Mouse (Mus musculus): Measurements from ENCODE around the gene Lamc1. TPM values are rescaled to one million over a fixed set of nuclear protein-coding genes. Genes with fewer than 3 reads are reported as not detected.

Gene Lamc1
- polyA plus RNA-seq (2015; fragmentation: Nextera tagmentation; extraction: Ambion mirVana): 14.4 and 18.5 TPM in 2 replicates

DNA sequence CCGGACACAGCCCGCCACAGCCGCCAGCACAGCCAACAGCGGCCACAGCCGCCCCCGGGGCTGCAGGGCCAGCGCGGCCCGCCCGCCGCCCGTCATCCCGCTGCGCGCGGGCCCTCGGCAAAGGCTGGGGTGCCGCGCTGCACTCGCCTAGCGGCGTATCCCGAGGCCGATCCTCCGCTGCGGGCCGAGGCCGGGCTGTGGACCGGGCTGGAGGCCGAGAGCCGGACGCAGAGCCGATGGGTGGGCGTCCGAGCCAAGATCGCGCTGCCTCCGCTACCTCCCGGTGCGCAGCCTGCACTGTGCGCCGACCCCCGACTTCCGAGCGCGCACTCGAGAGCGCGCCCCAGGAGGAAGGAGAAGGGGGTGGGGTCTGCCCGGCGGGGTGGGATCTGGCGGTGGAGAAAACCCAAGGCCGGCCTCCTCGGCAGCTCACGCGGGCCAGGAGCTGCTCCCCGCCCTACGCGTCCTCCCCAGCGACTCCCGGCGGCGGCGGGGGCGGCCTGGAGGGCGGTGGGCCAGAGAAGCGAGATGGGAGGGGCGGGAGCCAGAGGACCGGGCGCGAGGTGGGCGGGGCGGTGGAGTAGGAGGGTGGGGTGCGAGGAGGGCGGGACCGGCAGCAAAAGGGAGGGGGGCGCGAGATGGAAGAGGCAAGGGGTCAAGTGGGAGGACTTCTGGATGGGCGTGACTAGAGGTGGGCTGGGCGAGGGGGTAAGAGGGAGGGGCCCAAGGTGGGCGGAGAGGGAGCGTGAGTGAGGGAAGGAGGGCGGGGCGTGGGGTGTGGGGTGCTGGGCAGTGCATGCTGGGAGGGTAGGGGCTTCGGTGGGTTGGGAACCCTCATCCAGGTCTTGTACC is at the start of gene Lamc1:
Lamc1 (minus strand) TSS at position 343 of the 852 bp plus-strand sequence.
- Histone ChIP-seq H3K9ac (replicated peaks; ENCODE audit: low read depth, low read length) (peak within 1 kb of the TSS; percentile 91), H3K4me1 (replicated peaks; ENCODE audit: control insufficient read depth, insufficient read depth, low read length) (peaks cover 26% of the 10 kb centered on the region), H3K4me3 (replicated peaks; ENCODE audit: low read length) (peak within 1 kb of the TSS; percentile 89), H3K4me2 (ENCODE audit: low read length) (peak within 1 kb of the TSS; percentile 98), H3K27me3 (replicated peaks; ENCODE audit: control insufficient read depth, insufficient read depth, low read length) (no peaks in the 10 kb centered on the region), H3K9me3 (ENCODE audit: control insufficient read depth, low read length) (no peaks in the 10 kb centered on the region), H3K27ac (ENCODE audit: low read length) (peak within 1 kb of the TSS; percentile 84), H3K36me3 (ENCODE audit: control insufficient read depth, insufficient read depth) (no peaks in the 10 kb centered on the region)
- ATAC-seq: peak; percentile 95
- WGBS: under 1% methylated on average over 66 of the region's 85 CpGs

DNA sequence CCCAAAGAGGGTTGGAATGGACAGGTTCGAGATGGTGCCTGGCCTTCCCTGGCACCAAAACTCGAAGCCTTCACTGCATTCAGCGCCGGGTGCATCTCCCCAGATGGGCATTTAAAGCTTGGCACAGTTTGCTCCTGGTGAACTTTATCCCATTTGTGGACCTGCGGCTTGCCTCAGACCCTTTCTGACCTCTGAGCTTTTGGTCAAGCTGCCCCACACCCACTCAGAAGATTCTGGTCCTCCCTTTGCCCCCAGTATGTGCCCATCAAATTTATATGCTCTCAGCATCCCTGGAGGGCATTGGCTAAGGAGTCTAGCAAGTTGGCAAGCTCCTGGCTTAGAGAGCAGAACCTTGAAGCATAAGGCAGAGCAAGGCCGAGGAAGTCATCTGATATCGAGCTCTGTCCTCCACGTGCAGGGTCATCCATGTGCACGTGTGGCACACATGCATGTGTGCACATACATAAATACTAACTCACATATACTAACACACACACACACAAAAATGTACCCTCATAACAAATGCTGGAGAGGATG is 48.2 kb upstream of the Lamc1 start:
- Histone ChIP-seq H3K4me1 (replicated peaks; ENCODE audit: control insufficient read depth, insufficient read depth, low read length) (no peaks in the 10 kb centered on the region), H3K27ac (ENCODE audit: low read length) (no peak overlapping the region), H3K4me2 (ENCODE audit: low read length) (no peak overlapping the region), H3K27me3 (replicated peaks; ENCODE audit: control insufficient read depth, insufficient read depth, low read length) (no peaks in the 10 kb centered on the region), H3K4me3 (replicated peaks; ENCODE audit: low read length) (no peak overlapping the region), H3K9ac (replicated peaks; ENCODE audit: low read depth, low read length) (no peak overlapping the region), H3K36me3 (ENCODE audit: control insufficient read depth, insufficient read depth) (no peaks in the 10 kb centered on the region), H3K9me3 (ENCODE audit: control insufficient read depth, low read length) (no peaks in the 10 kb centered on the region)
- ATAC-seq: no peak
- WGBS: 93% methylated on average over 9 of the region's 9 CpGs

DNA sequence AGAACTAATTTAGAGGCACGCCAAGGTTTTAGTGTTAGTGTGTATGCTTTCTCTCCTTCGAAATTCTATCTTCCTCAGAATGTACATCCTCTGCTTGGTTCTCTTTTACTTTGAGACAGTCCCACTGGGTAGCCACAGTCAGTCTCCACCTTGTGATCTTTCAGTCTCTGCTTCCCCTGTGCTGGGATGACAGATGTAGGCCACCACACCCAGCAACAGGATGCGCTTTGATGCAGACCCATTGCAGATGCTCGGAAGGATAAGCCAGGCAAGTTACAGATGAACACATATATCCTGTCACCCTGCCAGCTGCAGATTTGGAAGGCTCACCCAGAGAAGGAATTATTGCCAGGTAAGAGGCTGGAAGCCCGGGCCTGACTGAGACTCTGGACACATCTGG is 47.2 kb upstream of the Lamc1 start:
- Histone ChIP-seq H3K27ac (ENCODE audit: low read length) (no peak overlapping the region), H3K9me3 (ENCODE audit: control insufficient read depth, low read length) (no peaks in the 10 kb centered on the region), H3K27me3 (replicated peaks; ENCODE audit: control insufficient read depth, insufficient read depth, low read length) (no peaks in the 10 kb centered on the region), H3K4me3 (replicated peaks; ENCODE audit: low read length) (no peak overlapping the region), H3K4me1 (replicated peaks; ENCODE audit: control insufficient read depth, insufficient read depth, low read length) (no peaks in the 10 kb centered on the region), H3K9ac (replicated peaks; ENCODE audit: low read depth, low read length) (no peak overlapping the region), H3K4me2 (ENCODE audit: low read length) (no peak overlapping the region), H3K36me3 (ENCODE audit: control insufficient read depth, insufficient read depth) (no peaks in the 10 kb centered on the region)
- no peak for ATAC-seq
- 88% methylated on average over 5 of the region's 5 CpGs for WGBS

DNA sequence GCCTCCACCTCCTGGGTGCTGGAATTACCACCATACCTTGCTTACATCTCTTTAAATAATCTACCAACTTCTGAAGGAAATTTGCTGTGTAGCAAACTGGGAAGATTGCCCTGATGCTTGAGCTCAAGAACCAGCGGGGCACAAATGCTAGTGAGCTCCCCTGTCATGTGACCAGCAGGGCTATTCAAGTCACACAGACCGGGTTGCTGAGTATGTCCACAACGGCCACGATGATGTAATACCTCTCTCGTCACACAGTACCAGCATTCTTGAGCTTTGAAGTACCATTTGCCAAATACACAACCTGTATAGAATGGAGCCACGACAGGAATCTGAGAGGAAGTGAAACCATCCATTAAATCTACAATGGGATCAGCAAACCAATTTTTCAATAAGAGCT is 46.0 kb upstream of the Lamc1 start:
- Histone ChIP-seq H3K27me3 (replicated peaks; ENCODE audit: control insufficient read depth, insufficient read depth, low read length) (no peaks in the 10 kb centered on the region), H3K4me3 (replicated peaks; ENCODE audit: low read length) (no peak overlapping the region), H3K27ac (ENCODE audit: low read length) (no peak overlapping the region), H3K9me3 (ENCODE audit: control insufficient read depth, low read length) (no peaks in the 10 kb centered on the region), H3K36me3 (ENCODE audit: control insufficient read depth, insufficient read depth) (no peaks in the 10 kb centered on the region), H3K4me2 (ENCODE audit: low read length) (no peak overlapping the region), H3K9ac (replicated peaks; ENCODE audit: low read depth, low read length) (no peak overlapping the region), H3K4me1 (replicated peaks; ENCODE audit: control insufficient read depth, insufficient read depth, low read length) (no peaks in the 10 kb centered on the region)
- no peak for ATAC-seq
- 39% methylated on average over 6 of the region's 6 CpGs for WGBS

DNA sequence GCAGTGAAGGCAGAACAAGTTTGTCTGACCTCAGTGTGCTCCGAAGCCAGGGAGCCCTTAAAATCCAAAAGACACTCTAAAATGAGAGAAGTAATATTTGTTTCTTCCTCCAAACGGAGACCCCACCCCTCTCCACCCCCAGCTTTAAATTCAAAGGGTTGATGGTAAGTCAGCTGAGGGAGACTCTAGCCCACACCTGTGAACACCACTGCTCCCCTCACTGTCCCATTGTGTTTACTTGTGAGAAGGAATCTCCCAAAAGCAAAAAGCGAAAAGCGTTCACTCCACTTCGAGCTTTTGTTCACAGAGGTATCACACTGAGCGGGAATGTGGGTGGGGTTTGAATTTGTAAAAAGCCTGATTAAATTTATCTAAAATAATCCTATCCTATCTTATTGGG is 43.9 kb upstream of the Lamc1 start:
- Histone ChIP-seq H3K4me1 (replicated peaks; ENCODE audit: control insufficient read depth, insufficient read depth, low read length) (no peaks in the 10 kb centered on the region), H3K9ac (replicated peaks; ENCODE audit: low read depth, low read length) (no peak overlapping the region), H3K4me2 (ENCODE audit: low read length) (no peak overlapping the region), H3K36me3 (ENCODE audit: control insufficient read depth, insufficient read depth) (no peaks in the 10 kb centered on the region), H3K9me3 (ENCODE audit: control insufficient read depth, low read length) (no peaks in the 10 kb centered on the region), H3K4me3 (replicated peaks; ENCODE audit: low read length) (no peak overlapping the region), H3K27ac (ENCODE audit: low read length) (no peak overlapping the region; the same call in 1 of the 2 replicates), H3K27me3 (replicated peaks; ENCODE audit: control insufficient read depth, insufficient read depth, low read length) (no peaks in the 10 kb centered on the region)
- 19% methylated on average over 6 of the region's 6 CpGs for WGBS
- no peak for ATAC-seq

DNA sequence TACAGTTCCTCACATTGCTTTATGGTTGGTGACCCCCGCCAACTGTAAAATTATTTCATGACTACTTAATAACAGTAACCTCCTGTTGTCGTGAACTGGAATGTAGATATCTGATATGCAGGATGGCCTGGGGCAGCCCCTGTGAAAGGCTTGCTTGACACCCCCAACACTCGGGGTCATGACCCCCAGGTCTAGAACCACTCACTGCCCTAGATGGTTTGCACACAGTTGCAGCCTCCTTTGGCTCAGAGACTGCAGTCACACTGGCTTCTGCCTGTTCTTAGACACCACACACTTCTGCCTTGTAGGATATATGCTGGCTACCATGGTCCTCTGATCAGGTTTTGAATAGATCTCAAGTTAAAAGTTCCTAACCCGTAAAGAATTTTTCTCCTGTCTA is 41.5 kb upstream of the Lamc1 start:
- H3K27ac ChIP-seq (ENCODE audit: low read length): no peak overlapping the region
- no peaks in the 10 kb centered on the region for H3K27me3 ChIP-seq (replicated peaks; ENCODE audit: control insufficient read depth, insufficient read depth, low read length)

DNA sequence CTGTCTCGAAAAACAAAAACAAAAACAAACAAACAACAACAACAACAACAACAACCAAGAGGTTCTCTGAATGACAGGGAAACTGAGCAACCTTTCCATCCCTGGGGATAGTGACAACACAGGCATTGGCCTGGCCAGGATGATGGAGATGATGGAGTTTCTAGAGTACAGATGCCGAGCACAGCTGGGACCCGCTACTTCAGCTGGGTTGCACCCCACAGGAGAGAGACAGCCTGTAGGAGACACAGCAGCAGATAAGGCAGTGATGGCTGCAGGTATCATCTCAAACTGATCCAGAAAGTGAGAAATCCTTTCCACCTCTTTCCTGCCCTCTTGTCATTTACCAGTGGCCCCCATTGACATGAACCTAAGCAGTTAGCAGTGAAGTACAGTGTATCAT is 39.3 kb upstream of the Lamc1 start:
- H3K4me2 ChIP-seq (ENCODE audit: low read length): no peak overlapping the region
- no peaks in the 10 kb centered on the region for H3K4me1 ChIP-seq (replicated peaks; ENCODE audit: control insufficient read depth, insufficient read depth, low read length)
- H3K9me3 ChIP-seq (ENCODE audit: control insufficient read depth, low read length): no peaks in the 10 kb centered on the region
- H3K27ac ChIP-seq (ENCODE audit: low read length): no peak overlapping the region
- ATAC-seq: no peak
- WGBS: 91% methylated on average over 3 of the region's 3 CpGs
- H3K4me3 ChIP-seq (replicated peaks; ENCODE audit: low read length): no peak overlapping the region
- H3K36me3 ChIP-seq (ENCODE audit: control insufficient read depth, insufficient read depth): no peaks in the 10 kb centered on the region
- no peaks in the 10 kb centered on the region for H3K27me3 ChIP-seq (replicated peaks; ENCODE audit: control insufficient read depth, insufficient read depth, low read length)
- no peak overlapping the region for H3K9ac ChIP-seq (replicated peaks; ENCODE audit: low read depth, low read length)

More for the DNA sequence above, 41.5 kb upstream of the Lamc1 start:
- H3K36me3 ChIP-seq (ENCODE audit: control insufficient read depth, insufficient read depth): no peaks in the 10 kb centered on the region
- no peak for ATAC-seq
- H3K4me1 ChIP-seq (replicated peaks; ENCODE audit: control insufficient read depth, insufficient read depth, low read length): no peaks in the 10 kb centered on the region
- no peaks in the 10 kb centered on the region for H3K9me3 ChIP-seq (ENCODE audit: control insufficient read depth, low read length)
- no peak overlapping the region for H3K9ac ChIP-seq (replicated peaks; ENCODE audit: low read depth, low read length)
- 88% methylated on average over 4 of the region's 4 CpGs for WGBS
- no peak overlapping the region for H3K4me3 ChIP-seq (replicated peaks; ENCODE audit: low read length)
- H3K4me2 ChIP-seq (ENCODE audit: low read length): no peak overlapping the region

DNA sequence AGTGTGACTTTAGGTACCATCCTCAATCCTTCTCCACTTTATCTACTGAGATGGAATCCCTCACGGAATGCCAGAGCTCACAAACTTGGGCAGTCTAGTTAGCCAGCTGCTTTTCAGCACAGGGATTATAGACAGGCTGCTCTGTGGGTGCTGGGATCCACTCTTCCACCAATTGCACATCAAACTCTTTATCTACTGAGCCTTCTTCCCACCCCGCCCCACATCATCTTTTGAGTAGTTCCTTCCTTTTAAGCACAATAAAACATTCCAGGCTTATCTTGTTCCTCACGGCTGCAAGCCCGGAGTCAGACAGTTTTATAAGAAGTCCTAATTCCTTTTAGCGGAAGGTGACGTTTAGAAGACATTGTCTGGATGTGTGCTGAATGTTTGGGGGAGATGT is 36.4 kb upstream of the Lamc1 start:
- Histone ChIP-seq H3K4me3 (replicated peaks; ENCODE audit: low read length) (no peak overlapping the region), H3K36me3 (ENCODE audit: control insufficient read depth, insufficient read depth) (no peaks in the 10 kb centered on the region), H3K27me3 (replicated peaks; ENCODE audit: control insufficient read depth, insufficient read depth, low read length) (no peaks in the 10 kb centered on the region), H3K4me2 (ENCODE audit: low read length) (no peak overlapping the region), H3K27ac (ENCODE audit: low read length) (no peak overlapping the region), H3K9ac (replicated peaks; ENCODE audit: low read depth, low read length) (no peak overlapping the region), H3K9me3 (ENCODE audit: control insufficient read depth, low read length) (no peaks in the 10 kb centered on the region), H3K4me1 (replicated peaks; ENCODE audit: control insufficient read depth, insufficient read depth, low read length) (no peaks in the 10 kb centered on the region)
- no peak for ATAC-seq
- WGBS: 82% methylated on average over 6 of the region's 6 CpGs

DNA sequence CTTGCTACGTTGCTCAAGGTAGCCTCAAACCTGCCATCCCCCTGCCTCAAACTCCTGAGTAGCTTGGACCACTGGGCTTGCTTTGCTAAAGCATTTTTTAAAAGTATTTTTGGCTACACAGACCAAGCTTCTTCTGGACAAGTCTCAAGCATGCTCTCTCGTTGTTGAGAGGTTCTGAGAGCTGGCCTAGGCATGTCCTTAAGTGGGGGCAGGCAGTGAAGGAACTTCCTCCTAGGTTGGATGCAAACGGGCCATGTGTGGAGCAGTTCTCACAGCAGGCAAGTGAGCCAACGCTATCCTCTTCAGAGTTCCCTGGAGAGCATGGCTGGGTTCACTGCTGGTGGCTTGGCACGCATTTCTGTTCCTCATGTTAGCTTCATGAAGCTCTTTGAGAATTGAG is 34.5 kb upstream of the Lamc1 start:
- ATAC-seq: no peak
- no peak overlapping the region for H3K4me2 ChIP-seq (ENCODE audit: low read length)

More for the DNA sequence above, 34.5 kb upstream of the Lamc1 start:
- WGBS: 71% methylated on average over 5 of the region's 5 CpGs
- no peaks in the 10 kb centered on the region for H3K36me3 ChIP-seq (ENCODE audit: control insufficient read depth, insufficient read depth)
- no peaks in the 10 kb centered on the region for H3K27me3 ChIP-seq (replicated peaks; ENCODE audit: control insufficient read depth, insufficient read depth, low read length)
- H3K9me3 ChIP-seq (ENCODE audit: control insufficient read depth, low read length): no peaks in the 10 kb centered on the region
- H3K4me3 ChIP-seq (replicated peaks; ENCODE audit: low read length): no peak overlapping the region
- no peak overlapping the region for H3K9ac ChIP-seq (replicated peaks; ENCODE audit: low read depth, low read length)
- no peaks in the 10 kb centered on the region for H3K4me1 ChIP-seq (replicated peaks; ENCODE audit: control insufficient read depth, insufficient read depth, low read length)
- H3K27ac ChIP-seq (ENCODE audit: low read length): no peak overlapping the region
